Mouse (Mus musculus) kidney, adult 11 months (tissue): ENCODE measurements at regions not wholly inside any gene's neighbourhood (a gene's known extent, or its start where the extent isn't known, plus 50 kb on each side); places are given as distances from the start of the nearest gene placed in this dataset.

Experiments used
- DNase-seq: peaks from one replicate; pipeline ENCODE4 v3.0.0; 2022

- DNase-seq, result no peak
Observed at GRCm38 (mm10) chr6:108910330-108910729, 81.9 kb downstream of the Edem1 start.

- DNase-seq, result no peak
Observed at GRCm38 (mm10) chr6:108912539-108912938, 84.1 kb downstream of the Edem1 start.

- no peak for DNase-seq
Observed at GRCm38 (mm10) chr6:108919372-108919913, 91.0 kb downstream of the Edem1 start.

GRCm38 (mm10) chr6:108921181-108921580, 92.7 kb downstream of the Edem1 start:
- DNase-seq, result no peak

- DNase-seq, result no peak
Observed at GRCm38 (mm10) chr6:108922564-108922963, 94.1 kb downstream of the Edem1 start.

- no peak for DNase-seq
Observed at GRCm38 (mm10) chr6:108928981-108929380, 100.5 kb downstream of the Edem1 start.

- no peak for DNase-seq
Observed at GRCm38 (mm10) chr6:108938646-108939045, 110.2 kb downstream of the Edem1 start.

- no peak for DNase-seq
Observed at GRCm38 (mm10) chr6:108942288-108942687, 113.8 kb downstream of the Edem1 start.

- DNase-seq, result no peak
Observed at GRCm38 (mm10) chr6:108952389-108952788, 123.9 kb downstream of the Edem1 start.

GRCm38 (mm10) chr6:108962810-108963209, 134.4 kb downstream of the Edem1 start:
- DNase-seq, result no peak

GRCm38 (mm10) chr6:108963295-108963694, 134.9 kb downstream of the Edem1 start:
- peak; percentile 13 for DNase-seq

- no peak for DNase-seq
Observed at GRCm38 (mm10) chr6:108969477-108970176, 141.2 kb downstream of the Edem1 start.

GRCm38 (mm10) chr6:108971415-108972089, 143.1 kb downstream of the Edem1 start:
- DNase-seq, result no peak

GRCm38 (mm10) chr6:108973701-108974100, 145.3 kb downstream of the Edem1 start:
- DNase-seq, result no peak

- DNase-seq, result no peak
Observed at GRCm38 (mm10) chr6:108989506-108989905, 161.1 kb downstream of the Edem1 start.

GRCm38 (mm10) chr6:108993743-108994142, 165.3 kb downstream of the Edem1 start:
- no peak for DNase-seq

- DNase-seq, result no peak
Observed at GRCm38 (mm10) chr6:109004443-109004842, 176.0 kb downstream of the Edem1 start.

- no peak for DNase-seq
Observed at GRCm38 (mm10) chr6:109009364-109009763, 180.9 kb downstream of the Edem1 start.

GRCm38 (mm10) chr6:109009793-109010192, 181.4 kb downstream of the Edem1 start:
- DNase-seq, result no peak

GRCm38 (mm10) chr6:109019731-109020130, 191.3 kb downstream of the Edem1 start:
- DNase-seq, result no peak
